Mouse (Mus musculus): ENCODE measurements at regions not wholly inside any gene's neighbourhood (a gene's known extent, or its start where the extent isn't known, plus 50 kb on each side); places are given as distances from the start of the nearest gene placed in this dataset.

DNA sequence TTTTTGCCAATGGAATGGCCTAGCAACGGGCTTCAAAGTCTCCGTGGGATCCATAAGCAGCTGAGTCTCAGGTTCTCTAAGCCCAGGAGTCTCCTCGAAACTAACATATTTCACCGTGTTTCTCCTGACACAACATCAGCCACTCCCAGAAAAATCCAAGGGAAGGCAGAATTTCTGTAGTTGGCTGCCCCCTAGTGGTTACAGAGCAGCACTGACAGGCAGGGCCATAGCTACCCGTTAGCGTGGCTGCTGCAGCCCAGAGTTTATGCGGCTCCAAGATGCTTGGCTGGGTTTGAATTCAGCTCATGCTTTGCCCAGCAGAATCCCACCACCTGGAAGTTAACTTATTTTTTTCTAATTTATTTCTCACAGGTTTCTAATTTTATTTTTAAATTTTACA, 140.9 kb upstream of the Tmem164 start:
- DNase-seq (ENCODE audit: low read depth) = no peak

- no peak for DNase-seq (ENCODE audit: low read depth)
Measured at GRCm38 (mm10) chrX:142552196-142552595, 129.0 kb upstream of the Tmem164 start.

DNA sequence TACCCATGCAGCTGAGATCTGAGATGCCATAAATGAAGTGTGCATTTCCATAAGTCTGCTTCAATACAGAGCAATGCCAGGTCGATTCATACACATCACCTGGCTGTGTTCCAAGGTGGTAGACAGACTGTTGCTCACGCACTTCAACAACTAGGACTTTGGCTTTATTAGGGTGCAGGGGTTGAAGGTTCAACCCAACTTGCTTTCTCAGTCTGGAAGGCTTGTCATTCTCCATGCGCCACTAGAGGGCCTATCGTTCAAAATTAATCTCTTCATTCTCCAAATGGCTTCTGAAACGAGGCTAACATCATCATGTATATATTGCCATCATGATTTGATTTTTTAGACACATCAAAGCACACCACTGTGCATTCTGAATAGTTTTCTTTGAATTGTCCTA, 127.0 kb upstream of the Tmem164 start:
- DNase-seq (ENCODE audit: low read depth) = no peak

GRCm38 (mm10) chrX:142557496-142557895, 123.7 kb upstream of the Tmem164 start:
- DNase-seq (ENCODE audit: low read depth) = no peak

DNA sequence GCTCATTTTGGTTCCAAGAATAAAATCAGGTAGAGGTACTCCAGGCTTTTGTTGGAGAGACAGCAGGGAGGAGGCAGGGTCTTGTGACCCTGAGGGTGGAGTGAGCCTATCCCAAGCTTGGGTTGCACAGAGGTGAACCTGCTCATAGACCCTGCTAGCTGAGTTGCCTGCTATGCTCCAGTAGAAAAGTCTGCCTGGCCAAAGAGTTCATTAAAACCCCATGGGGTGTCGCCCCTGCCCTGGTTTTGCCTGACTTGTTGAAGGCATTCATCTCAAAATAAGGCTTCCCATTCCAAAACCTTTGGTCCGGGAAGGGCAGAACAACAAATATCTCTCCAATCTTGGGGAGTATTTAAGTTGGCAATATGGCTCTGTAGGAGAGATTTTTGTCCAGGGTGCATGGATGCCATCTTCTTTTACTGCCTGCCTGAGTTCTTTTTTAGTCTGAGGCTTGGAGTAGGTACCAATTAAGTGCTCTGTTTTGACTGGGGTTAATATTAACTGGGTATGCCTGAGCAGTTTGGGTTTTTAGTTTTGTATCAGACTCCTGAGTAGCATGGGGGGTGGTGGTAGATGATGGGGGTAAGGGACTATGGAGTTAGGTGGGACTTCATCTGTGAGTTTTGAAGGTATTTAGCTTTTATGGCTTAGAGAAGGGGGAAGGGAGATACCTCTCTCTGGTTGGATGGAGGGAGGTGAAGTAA, 120.8 kb upstream of the Tmem164 start:
- DNase-seq (ENCODE audit: low read depth) = no peak

DNA sequence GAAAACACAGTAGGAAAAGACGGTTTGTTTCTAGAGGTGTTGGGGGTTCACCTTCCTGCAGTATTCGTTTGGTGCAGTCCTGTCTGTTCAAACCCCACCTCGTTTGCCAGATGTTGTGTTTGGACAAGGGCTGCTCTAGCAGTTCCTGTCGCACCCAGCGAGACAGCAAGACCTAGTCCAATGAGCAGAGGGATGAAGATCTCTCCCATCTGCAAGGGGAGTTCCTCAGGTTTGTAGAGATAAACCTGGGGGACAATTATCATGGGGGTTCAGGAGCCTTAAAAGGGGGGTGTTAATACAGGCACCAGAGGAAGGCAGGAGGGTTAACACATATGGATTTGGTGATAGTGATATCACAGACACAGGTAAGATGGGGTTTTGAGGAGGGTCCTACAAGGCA, 119.4 kb upstream of the Tmem164 start:
- no peak for DNase-seq (ENCODE audit: low read depth)

DNA sequence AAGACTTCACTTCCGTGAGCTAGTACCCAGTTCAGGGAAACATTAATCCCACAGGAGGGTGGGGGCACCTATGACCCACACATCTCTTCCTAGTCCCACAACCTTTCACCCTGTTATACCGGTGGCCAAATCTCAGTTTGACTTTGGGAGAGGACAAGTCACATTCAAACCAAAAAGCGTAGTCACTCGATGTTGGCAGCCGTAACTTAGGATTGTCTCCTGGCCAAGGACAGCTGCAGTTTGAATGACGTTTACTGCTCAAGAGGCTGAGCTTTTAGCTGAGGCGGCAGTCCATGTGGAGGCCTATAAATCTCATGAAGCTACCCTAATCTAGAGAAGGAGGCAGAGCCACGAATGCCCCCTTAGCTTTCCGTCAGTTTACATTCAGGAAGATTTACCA, 117.0 kb upstream of the Tmem164 start:
- no peak for DNase-seq (ENCODE audit: low read depth)

DNA sequence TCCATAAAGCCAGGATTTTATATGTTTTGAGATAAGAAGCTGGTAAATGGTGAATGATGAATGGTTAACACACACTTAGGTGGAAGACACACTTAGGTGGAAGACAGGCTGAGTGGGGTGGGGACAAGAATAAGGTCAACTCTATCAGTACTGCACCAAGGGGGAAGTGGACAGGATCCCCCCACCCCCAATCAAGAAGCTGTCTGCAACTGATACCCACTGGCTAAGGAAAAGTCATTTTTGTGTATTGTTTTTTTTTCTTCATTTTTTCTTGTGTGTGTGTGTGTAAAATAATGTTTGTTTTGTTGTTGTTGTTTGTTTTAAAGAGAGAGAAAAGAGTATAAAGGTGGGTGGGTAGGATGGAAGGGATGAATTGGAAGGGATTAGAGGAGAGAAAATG, 109.4 kb upstream of the Tmem164 start:
- no peak for DNase-seq (ENCODE audit: low read depth)

DNA sequence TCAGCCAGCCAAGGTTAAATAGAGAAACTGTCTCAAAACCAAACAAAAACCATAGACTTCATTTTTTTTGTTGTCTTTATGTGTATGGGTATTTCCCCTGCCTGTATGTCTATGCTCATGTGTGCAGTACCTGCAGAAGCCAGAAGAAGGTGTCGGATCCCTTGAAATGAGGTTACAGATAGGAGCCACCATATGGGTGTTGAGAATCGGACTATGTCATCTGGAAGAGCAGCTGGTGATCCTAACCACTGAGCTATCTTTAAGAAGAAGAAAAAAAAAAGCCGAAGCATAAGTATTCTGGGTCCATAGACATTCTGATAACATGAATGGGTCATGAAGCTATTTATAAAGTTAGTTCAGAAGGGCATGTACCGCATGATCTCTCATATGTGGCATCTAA, 107.2 kb upstream of the Tmem164 start:
- no peak for DNase-seq (ENCODE audit: low read depth)

GRCm38 (mm10) chrX:142574945-142575710, 106.1 kb upstream of the Tmem164 start:
- no peak for DNase-seq (ENCODE audit: low read depth)

- DNase-seq (ENCODE audit: low read depth) = no peak
Measured at GRCm38 (mm10) chrX:142576127-142576526, 105.1 kb upstream of the Tmem164 start.

DNA sequence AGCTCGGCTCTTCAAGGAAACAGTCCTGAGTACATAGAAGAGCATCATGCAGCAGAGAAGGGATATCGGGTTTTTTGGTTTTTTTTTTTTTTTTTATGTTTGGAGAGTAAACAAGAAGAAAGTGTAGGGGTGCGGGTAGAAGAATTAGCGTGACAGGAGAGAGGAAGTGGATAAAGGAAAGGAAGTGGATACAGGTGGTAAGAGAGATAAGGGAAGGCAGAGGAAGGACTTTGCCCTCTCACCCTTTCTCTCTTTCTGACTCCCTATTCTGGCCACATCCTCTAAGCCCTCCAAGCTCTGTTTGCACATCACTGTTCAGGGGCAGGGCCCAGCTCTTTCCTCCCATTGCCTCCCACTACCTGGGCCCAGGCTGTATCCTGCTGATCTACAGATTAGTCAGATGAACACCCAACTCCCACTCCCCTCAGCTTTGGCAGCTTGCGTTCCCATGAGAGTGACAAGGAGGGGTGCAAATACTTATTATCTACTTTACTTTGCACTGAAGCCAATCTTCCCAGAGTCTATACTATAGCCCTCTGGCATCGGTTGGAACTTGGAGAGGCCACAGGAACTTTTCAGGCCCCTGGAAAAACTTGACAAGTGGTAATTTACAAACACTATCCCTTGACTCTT, 103.6 kb upstream of the Tmem164 start:
- no peak for DNase-seq (ENCODE audit: low read depth)

- DNase-seq (ENCODE audit: low read depth) = no peak
Measured at GRCm38 (mm10) chrX:142585281-142585680, 95.9 kb upstream of the Tmem164 start.

DNA sequence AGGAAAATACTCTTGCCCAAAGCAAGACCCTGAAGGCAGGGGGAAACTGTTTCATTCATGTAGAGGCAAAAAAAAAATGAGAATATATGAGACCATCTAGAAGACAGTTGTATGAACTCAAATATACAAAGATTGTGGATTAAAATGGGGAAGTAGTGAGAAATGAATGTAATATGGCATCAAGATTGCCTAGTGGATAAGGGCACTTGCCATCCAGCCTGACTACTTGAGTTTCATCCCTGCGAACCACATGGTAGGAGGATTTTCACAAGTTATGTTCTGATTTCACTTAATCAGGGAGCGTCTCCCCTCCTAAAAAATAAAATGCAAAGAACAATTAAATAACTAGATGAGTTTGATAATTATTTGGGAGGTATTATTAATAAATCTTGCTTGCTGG, 81.8 kb upstream of the Tmem164 start:
- DNase-seq (ENCODE audit: low read depth) = no peak

DNA sequence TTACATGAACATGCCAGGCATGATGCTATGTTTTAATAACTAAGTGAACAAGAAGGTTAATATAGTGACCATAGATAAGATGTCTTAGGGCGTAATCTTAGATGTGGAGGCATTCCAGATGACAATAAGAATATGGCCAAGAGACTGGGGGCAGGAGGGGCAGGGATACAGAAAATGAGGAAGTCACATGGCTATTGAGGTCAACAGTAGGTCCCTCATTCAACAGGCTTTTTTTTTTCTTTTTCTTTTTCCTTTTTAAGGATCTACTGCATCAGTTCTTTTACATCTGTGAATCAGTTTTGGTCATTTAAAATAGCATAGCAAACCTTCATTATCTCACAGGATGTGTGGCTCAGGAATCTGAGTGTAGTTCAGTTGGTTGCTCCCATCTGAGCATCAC, 80.4 kb upstream of the Tmem164 start:
- DNase-seq (ENCODE audit: low read depth) = no peak

DNA sequence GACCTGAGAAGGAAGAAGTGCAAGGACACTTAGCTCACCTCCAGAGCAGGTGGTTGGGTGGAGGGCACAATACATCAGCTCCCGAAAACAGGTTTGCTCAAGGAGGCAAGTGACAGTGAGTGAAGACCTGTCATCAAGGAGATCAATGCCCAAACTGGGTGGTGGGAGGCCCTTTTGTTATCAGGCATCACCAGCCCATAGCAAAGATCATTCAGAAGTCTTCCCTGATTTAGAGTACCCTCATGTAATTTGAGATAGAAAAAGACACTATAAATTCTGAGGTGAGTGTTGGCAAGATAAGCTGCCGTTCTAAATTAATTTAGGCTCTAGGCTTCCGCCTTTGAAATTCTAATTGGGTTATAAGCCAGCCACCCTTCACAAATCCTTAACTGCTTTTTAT, 76.1 kb upstream of the Tmem164 start:
- DNase-seq (ENCODE audit: low read depth) = no peak

GRCm38 (mm10) chrX:142606595-142607205, 74.5 kb upstream of the Tmem164 start:
- no peak for DNase-seq (ENCODE audit: low read depth)

DNA sequence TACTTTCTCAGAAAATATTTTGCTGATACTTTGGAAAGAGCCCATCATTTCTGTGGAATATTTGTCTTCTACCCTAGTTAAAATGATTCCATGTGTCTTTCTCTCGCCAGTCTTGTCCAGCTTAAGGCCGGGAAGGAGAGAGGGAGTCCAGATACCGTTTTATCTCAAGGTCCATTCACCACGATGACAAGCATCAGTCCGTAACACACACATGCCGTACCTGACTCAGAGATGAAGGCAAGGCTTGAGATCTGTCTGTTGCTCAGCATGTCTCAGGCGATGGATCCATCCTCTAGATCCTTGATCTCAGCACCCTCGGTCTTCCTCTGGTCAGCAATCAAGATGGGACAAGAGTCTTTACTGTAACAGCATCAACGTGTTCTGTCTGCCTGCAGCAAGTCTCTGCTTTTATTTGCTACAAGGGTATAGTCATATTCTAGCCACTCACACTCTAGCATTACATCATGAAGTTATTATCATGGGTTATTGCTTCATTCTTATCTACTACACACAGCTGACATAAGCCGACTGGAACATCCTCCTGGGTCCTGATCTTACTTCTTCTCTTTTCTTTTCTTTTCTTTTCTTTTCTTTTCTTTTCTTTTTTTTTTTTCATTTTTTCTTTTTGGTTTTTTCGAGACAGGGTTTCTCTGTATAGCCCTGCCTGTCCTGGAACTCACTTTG, 64.9 kb upstream of the Tmem164 start:
- no peak for DNase-seq (ENCODE audit: low read depth)

GRCm38 (mm10) chrX:142618389-142618788, 62.8 kb upstream of the Tmem164 start:
- DNase-seq (ENCODE audit: low read depth) = no peak

GRCm38 (mm10) chrX:142623359-142623758, 57.8 kb upstream of the Tmem164 start:
- no peak for DNase-seq (ENCODE audit: low read depth)

DNA sequence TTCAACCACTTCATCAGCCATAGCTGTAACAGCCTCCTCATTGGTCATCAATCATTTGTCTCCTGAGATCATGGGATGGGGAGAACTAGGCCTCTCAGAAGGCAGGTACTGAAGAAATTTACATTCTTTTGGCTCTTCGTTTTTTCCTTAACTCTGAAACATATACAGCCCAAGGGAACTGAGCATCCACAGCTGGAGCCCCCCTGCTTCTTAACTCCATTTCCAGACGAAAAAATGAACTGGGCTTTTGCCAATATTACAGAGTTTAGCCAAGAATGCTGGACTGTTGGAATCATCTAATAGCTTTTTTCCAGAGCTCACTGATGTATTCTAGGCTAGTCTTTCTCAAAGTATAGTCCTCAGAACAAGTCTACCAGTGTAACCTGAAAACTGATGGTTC, 57.3 kb upstream of the Tmem164 start:
- no peak for DNase-seq (ENCODE audit: low read depth)

All from gonadal fat pad, adult 2 months (tissue).